Mouse (Mus musculus) embryonic facial prominence, embryonic 10.5 days (tissue): ENCODE measurements around the gene Btbd35f26. TPM values are rescaled to one million over a fixed set of nuclear protein-coding genes. Genes with fewer than 3 reads are reported as not detected.
"Not testable (repeated sequence)": the region's sequence is repeated elsewhere in the genome, so short reads cannot be mapped to it uniquely, and the experiment has no call there.

Experiments
- DNase-seq: peaks from one replicate; pipeline ENCODE4 v3.0.0-alpha.2; 2017; ENCODE audit warnings: low spot score
- H3K27ac ChIP-seq: fragments of 300-500 bp; sonication (generic); replicated peaks from 2 replicates; pipeline ENCODE4 v1.5.1; 2016; ENCODE audit warnings: mild to moderate bottlenecking
- H3K27me3 ChIP-seq: fragments of 300-500 bp; sonication (generic); replicated peaks from 2 replicates; pipeline ENCODE4 v1.6.1; 2016; ENCODE audit warnings: low read depth, mild to moderate bottlenecking; ENCODE audit not compliant: poor library complexity, severe bottlenecking
- H3K36me3 ChIP-seq: fragments of 300-500 bp; sonication (generic); replicated peaks from 2 replicates; pipeline ENCODE4 v1.6.1; 2016; ENCODE audit warnings: mild to moderate bottlenecking, moderate library complexity
- H3K4me1 ChIP-seq: fragments of 300-500 bp; sonication (generic); 2 replicates; pipeline ENCODE4 v1.6.1; 2016
- H3K4me3 ChIP-seq: fragments of 300-500 bp; sonication (generic); 2 replicates; pipeline ENCODE4 v1.5.1; 2016; ENCODE audit warnings: mild to moderate bottlenecking, moderate library complexity
- H3K9me3 ChIP-seq: fragments of 300-500 bp; sonication (generic); 2 replicates; pipeline ENCODE4 v1.6.1; 2016; ENCODE audit warnings: mild to moderate bottlenecking
- WGBS: fragments of 180-500 bp; shearing (Covaris S2); methylation state at CpG from one replicate; pipeline ENCODE4 v1.1.7; 2016; 5-methylcytosine and 5-hydroxymethylcytosine counted together
- polyA plus RNA-seq: library from polyadenylated mRNA; unstranded; fragments of >200 nt; fragmentation: Nextera tagmentation; extraction: Ambion mirVana; gene quantifications from 2 replicates; pipeline ENCODE4 v1.2.1, GENCODE M21; 2016

The Btbd35f26 gene
- not detected in 2 replicates for polyA plus RNA-seq

DNA sequence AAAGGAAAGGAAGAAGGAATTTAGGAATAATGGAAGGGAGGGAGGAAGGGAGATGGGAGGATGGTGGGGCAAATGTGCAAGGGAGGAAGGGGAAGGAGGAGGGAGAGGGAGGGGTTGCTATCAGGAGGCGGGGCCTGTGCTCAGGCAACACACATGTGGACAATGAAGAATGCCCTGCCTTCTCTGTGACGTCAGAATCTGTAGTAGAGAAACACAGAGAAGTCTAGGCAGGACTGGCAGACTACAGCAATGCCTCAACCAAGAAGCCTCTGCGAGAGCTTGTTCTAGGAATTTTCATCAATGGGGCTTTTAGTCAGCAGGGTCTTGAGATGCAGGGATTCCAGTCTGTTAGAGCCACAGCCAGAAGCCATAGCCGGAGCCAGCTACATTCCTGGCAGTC lies at the start of gene Btbd35f26:
TSS of gene Btbd35f26 (plus strand) at position 301 of the 400 bp plus-strand sequence.
- not testable (repeated sequence) for H3K27ac ChIP-seq, H3K4me1 ChIP-seq, H3K36me3 ChIP-seq, H3K4me3 ChIP-seq, H3K9me3 ChIP-seq, H3K27me3 ChIP-seq, DNase-seq
- no CpG with 5 or more reads among the region's 4 CpGs for WGBS

DNA sequence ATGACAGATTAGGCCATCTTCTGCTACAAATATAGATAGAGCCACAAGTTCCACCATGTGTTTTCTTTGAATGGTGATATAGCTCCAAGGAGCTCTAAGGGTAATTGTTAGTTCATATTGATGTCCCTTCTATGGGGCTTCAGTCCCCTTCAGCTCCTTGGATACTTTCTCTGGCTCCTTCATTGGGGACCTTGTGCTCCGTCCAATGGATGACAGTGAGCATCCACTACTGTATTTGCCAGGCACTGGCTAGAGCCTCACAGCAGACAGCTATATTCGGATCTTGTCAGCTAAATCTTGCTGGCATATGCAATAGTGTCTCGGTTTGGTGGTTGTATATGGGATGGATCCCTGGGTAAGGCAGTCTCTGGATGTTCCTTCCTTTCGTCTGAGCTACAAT lies 5.7 kb downstream of the Btbd35f26 start:
- 72% methylated on average over 3 of the region's 4 CpGs for WGBS
- H3K36me3 ChIP-seq, H3K27ac ChIP-seq, H3K4me3 ChIP-seq, H3K9me3 ChIP-seq, H3K27me3 ChIP-seq, H3K4me1 ChIP-seq, DNase-seq: not testable (repeated sequence)

DNA sequence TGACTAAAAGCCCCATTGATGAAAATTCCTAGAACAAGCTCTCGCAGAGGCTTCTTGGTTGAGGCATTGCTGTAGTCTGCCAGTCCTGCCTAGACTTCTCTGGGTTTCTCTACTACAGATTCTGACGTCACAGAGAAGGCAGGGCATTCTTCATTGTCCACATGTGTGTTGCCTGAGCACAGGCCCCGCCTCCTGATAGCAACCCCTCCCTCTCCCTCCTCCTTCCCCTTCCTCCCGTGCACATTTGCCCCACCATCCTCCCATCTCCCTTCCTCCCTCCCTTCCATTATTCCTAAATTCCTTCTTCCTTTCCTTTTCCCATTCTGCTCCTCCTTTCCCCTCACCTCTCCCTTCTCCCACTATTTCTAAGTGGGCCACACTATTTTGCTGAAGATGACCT lies 47.6 kb downstream of the Btbd35f26 start, which contains the start of gene Btbd35f19:
TSS of gene Btbd35f19 (minus strand) at position 101 of the 400 bp plus-strand sequence.
- not testable (repeated sequence) for H3K9me3 ChIP-seq, H3K4me1 ChIP-seq, H3K27me3 ChIP-seq, H3K27ac ChIP-seq, DNase-seq, H3K36me3 ChIP-seq, H3K4me3 ChIP-seq
- no CpG with 5 or more reads among the region's 4 CpGs for WGBS

Other genes with a start within 250 kb of the Btbd35f26 start
- not detected in 2 replicates for gene Btbd35f29, start 218.8 kb upstream of the Btbd35f26 start, polyA plus RNA-seq
- gene Spin2f, start 82.6 kb upstream of the Btbd35f26 start, polyA plus RNA-seq = not detected in 2 replicates
- not detected in 2 replicates for gene Btbd35f19, start 47.5 kb downstream of the Btbd35f26 start, polyA plus RNA-seq
- gene Gm21883, start 237.8 kb downstream of the Btbd35f26 start, polyA plus RNA-seq = not detected in 2 replicates